Mouse (Mus musculus): ENCODE measurements around the gene Ncln. TPM values are rescaled to one million over a fixed set of nuclear protein-coding genes. Genes with fewer than 3 reads are reported as not detected.

The Ncln gene
- polyA plus RNA-seq, 1 experiment from 2014 or later = 64.7 TPM

DNA sequence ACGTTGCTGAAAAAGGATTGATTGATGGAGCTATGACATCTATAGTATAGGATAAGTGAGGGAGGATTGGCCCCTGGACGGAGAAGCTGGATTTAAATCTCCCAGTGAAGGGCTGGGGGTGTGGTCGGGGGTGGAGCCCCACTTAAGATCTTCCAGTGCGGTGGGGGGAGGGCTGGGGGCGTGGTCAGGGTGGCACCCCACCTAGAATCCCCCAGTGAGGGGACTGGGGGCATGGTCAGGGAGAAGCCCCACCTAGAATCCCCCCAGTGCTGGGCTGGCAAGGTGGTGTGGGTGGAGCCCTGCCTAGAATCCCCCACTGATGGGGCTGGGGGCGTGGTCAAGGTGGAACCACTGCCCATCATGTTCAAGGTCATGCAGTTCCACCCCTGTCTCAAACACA lies 10.9 kb upstream of the Ncln start:
- no peak overlapping the region for H3K4me2 ChIP-seq (ENCODE audit: low read depth, low read length)
- no peak for DNase-seq (ENCODE audit: low spot score)
- H3K9me3 ChIP-seq (ENCODE audit: control insufficient read depth, low read length) = no peaks in the 10 kb centered on the region
- H3K4me3 ChIP-seq (ENCODE audit: low read depth, low read length) = no peak overlapping the region
- WGBS = 34% methylated on average over 6 of the region's 6 CpGs
- ATAC-seq (ENCODE audit: low read depth) = no peak
- H3K4me1 ChIP-seq (ENCODE audit: control insufficient read depth, insufficient read depth, low read length) = no peaks in the 10 kb centered on the region
- no peak overlapping the region for H3K9ac ChIP-seq (ENCODE audit: low read depth, low read length)
- no peaks in the 10 kb centered on the region for H3K36me3 ChIP-seq (ENCODE audit: control insufficient read depth, insufficient read depth, low read length)
- H3K27me3 ChIP-seq (replicated peaks; ENCODE audit: control insufficient read depth, insufficient read depth, low read length) = no peaks in the 10 kb centered on the region
- no peak overlapping the region for H3K27ac ChIP-seq (replicated peaks; ENCODE audit: low read depth, low read length)

DNA sequence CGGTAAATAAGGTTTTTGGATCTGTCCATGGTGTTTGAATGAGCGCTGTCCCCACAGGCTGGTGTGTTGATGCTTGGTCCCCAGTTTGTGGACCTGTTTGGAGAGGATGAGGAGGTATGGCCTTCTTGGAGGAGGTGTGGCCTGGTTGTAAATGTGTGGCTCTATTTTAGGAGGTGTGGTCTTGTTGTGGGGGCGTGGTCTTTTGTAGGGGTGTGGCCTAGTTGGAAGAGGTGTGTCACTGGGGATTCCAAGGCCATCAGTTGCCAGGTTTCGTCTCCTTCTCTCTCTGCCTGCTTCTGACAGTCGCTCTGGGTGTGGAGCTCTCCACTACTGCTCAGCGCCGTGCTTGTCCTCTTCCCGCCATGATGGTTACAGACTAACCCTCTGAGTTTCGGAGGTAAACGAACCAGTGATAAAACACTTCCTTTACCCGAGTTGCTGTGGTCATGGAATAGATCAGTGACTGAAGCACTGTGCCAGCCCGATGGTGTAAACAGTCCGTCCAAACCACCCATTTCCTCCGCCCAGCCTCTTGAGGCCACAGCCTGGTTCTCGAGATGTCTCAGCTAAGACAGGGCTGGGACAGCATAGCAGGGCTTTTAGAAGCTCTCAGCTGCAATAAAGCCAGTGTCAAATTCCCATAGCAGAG lies 8.9 kb upstream of the Ncln start:
- 73% methylated on average over 13 of the region's 15 CpGs for WGBS

DNA sequence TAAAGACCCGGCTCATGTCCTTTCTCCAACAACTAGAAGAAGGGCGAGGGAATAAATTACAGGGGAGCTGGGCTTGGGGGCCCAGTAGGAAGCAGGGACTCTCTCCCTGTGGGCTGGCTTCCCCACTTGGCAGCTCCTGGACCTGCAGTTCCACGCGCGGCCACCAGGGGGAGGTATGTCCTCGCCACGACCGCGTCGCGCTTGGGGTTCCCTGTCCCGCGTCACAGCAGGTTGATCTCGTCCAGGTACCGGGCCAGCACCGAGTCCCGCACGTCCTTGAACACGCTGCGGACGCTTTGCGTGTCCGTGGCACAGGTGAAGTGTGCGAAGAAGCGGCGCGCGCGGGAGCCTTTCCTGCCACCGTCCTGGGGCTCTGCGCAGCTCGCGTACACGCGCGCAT lies 6.5 kb upstream of the Ncln start:
- DNase-seq (ENCODE audit: low spot score) = peak; percentile 63
- no peaks in the 10 kb centered on the region for H3K9me3 ChIP-seq (ENCODE audit: control insufficient read depth, low read length)
- H3K27ac ChIP-seq (replicated peaks; ENCODE audit: low read depth, low read length) = no peak overlapping the region
- peak overlapping the region; percentile 49; the same call in 1 of the 2 replicates for H3K9ac ChIP-seq (ENCODE audit: low read depth, low read length)
- no peaks in the 10 kb centered on the region for H3K27me3 ChIP-seq (replicated peaks; ENCODE audit: control insufficient read depth, insufficient read depth, low read length)
- no peaks in the 10 kb centered on the region for H3K4me1 ChIP-seq (ENCODE audit: control insufficient read depth, insufficient read depth, low read length)
- ATAC-seq (ENCODE audit: low read depth) = peak; percentile 34
- H3K4me2 ChIP-seq (ENCODE audit: low read depth, low read length) = peak overlapping the region; percentile 59
- H3K4me3 ChIP-seq (ENCODE audit: low read depth, low read length) = peak overlapping the region; percentile 35
- 15% methylated on average over 27 of the region's 36 CpGs for WGBS
- H3K36me3 ChIP-seq (ENCODE audit: control insufficient read depth, insufficient read depth, low read length) = no peaks in the 10 kb centered on the region

More for the DNA sequence above, 8.9 kb upstream of the Ncln start:
- H3K4me1 ChIP-seq (ENCODE audit: control insufficient read depth, insufficient read depth, low read length) = no peaks in the 10 kb centered on the region
- no peak overlapping the region for H3K9ac ChIP-seq (ENCODE audit: low read depth, low read length)
- DNase-seq (ENCODE audit: low spot score) (no peak), ATAC-seq (ENCODE audit: low read depth) (no peak)
- no peaks in the 10 kb centered on the region for H3K27me3 ChIP-seq (replicated peaks; ENCODE audit: control insufficient read depth, insufficient read depth, low read length)
- H3K9me3 ChIP-seq (ENCODE audit: control insufficient read depth, low read length) = no peaks in the 10 kb centered on the region
- H3K27ac ChIP-seq (replicated peaks; ENCODE audit: low read depth, low read length) = no peak overlapping the region
- no peaks in the 10 kb centered on the region for H3K36me3 ChIP-seq (ENCODE audit: control insufficient read depth, insufficient read depth, low read length)
- H3K4me3 ChIP-seq (ENCODE audit: low read depth, low read length) = no peak overlapping the region
- no peak overlapping the region for H3K4me2 ChIP-seq (ENCODE audit: low read depth, low read length)

DNA sequence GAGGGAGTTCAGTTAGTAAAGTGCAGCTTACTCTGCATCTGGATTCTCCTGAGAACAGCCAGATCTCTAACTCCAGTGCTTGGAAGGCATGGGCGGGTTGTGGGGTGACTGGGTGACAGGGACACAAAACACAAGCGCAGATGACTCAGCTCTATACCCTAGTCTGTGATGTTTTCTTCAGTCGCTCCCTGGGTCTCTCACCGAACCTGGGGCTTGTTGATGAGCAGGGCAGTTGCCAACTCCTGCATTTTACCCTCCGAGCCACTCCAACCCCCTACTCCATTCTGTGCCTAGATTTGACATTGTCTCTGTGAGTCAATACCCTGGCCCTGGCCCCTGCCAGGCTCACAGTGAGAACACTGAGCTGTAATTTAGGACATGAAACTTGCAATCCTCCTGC lies 5.7 kb upstream of the Ncln start:
- 82% methylated on average over 5 of the region's 5 CpGs for WGBS
- H3K4me3 ChIP-seq (ENCODE audit: low read depth, low read length) = no peak overlapping the region
- H3K4me2 ChIP-seq (ENCODE audit: low read depth, low read length) = no peak overlapping the region
- H3K9me3 ChIP-seq (ENCODE audit: control insufficient read depth, low read length) = no peaks in the 10 kb centered on the region
- H3K27ac ChIP-seq (replicated peaks; ENCODE audit: low read depth, low read length) = no peak overlapping the region
- no peaks in the 10 kb centered on the region for H3K36me3 ChIP-seq (ENCODE audit: control insufficient read depth, insufficient read depth, low read length)
- ATAC-seq (ENCODE audit: low read depth) (no peak), DNase-seq (ENCODE audit: low spot score) (no peak)
- no peaks in the 10 kb centered on the region for H3K4me1 ChIP-seq (ENCODE audit: control insufficient read depth, insufficient read depth, low read length)
- H3K9ac ChIP-seq (ENCODE audit: low read depth, low read length) = no peak overlapping the region
- H3K27me3 ChIP-seq (replicated peaks; ENCODE audit: control insufficient read depth, insufficient read depth, low read length) = no peaks in the 10 kb centered on the region

DNA sequence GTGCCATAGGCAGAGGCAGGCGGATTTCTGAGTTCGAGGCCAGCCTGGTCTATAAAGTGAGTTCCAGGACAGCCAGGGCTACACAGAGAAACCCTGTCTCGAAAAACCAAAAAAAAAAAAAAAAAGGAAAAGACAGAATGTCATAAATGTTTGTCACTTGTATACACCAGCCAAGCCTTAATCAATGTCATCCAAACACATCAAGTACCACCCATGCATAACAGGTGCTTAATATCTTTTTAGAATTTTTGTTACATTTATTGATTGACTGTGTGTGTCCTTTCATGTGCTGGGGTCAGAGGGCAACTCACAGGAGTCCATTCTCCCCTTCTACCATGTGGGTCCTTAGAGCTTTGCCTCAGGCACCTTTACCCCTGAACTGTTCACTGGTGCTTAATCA lies 3.8 kb upstream of the Ncln start, which contains the start of gene S1pr4:
Gene S1pr4 (minus strand): TSS at position 101 of the 400 bp plus-strand sequence.
- H3K27ac ChIP-seq (replicated peaks; ENCODE audit: low read depth, low read length) = no peak within 1 kb of the TSS
- 94% methylated on average over 2 of the region's 3 CpGs for WGBS
- peaks cover 3% of the 10 kb centered on the region for H3K4me1 ChIP-seq (ENCODE audit: control insufficient read depth, insufficient read depth, low read length)
- no peaks in the 10 kb centered on the region for H3K36me3 ChIP-seq (ENCODE audit: control insufficient read depth, insufficient read depth, low read length)
- H3K4me2 ChIP-seq (ENCODE audit: low read depth, low read length) = no peak within 1 kb of the TSS
- ATAC-seq (ENCODE audit: low read depth) (no peak), DNase-seq (ENCODE audit: low spot score) (no peak)
- peak within 1 kb of the TSS; percentile 25; the same call in 1 of the 2 replicates for H3K9ac ChIP-seq (ENCODE audit: low read depth, low read length)
- H3K27me3 ChIP-seq (replicated peaks; ENCODE audit: control insufficient read depth, insufficient read depth, low read length) = no peaks in the 10 kb centered on the region
- H3K4me3 ChIP-seq (ENCODE audit: low read depth, low read length) = no peak within 1 kb of the TSS
- no peaks in the 10 kb centered on the region for H3K9me3 ChIP-seq (ENCODE audit: control insufficient read depth, low read length)

DNA sequence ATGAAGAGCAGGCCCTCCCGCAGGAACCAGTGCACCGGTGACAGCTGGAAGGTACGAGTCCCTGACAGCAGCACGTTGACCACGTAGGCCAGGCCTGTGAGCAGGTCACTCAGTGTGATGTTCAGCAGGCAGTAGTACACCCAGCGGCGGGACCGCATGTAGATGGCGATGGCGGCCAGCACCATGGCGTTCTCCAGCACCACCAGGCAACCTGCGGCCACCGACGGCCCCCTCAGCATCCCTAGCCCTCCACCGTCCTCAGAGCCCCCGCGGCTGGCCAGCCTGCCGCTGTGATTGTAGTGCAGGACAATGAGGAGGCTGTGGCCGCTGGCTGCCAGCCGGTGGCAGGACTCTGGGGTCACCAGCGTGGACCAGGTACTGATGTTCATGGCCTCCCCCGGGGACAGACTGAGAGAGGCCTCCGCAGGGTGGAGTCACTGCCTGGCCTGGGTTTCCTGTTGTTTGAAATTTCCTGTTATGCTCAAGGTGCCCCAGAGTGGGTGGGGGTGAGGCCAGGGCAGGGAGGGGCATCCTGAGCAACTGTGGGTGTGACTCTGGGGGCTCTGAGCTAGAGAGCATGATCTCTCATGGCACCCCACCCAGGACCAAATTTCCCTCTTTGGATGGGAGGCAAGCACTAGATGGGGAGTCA lies 3.2 kb upstream of the Ncln start:
- 74% methylated on average over 9 of the region's 23 CpGs for WGBS
- H3K4me1 ChIP-seq (ENCODE audit: control insufficient read depth, insufficient read depth, low read length) = peaks cover 10% of the 10 kb centered on the region
- H3K9ac ChIP-seq (ENCODE audit: low read depth, low read length) = peak overlapping the region; percentile 25; the same call in 1 of the 2 replicates
- no peaks in the 10 kb centered on the region for H3K27me3 ChIP-seq (replicated peaks; ENCODE audit: control insufficient read depth, insufficient read depth, low read length)
- H3K4me3 ChIP-seq (ENCODE audit: low read depth, low read length) = no peak overlapping the region
- H3K27ac ChIP-seq (replicated peaks; ENCODE audit: low read depth, low read length) = no peak overlapping the region
- DNase-seq (ENCODE audit: low spot score) (no peak), ATAC-seq (ENCODE audit: low read depth) (no peak)
- H3K36me3 ChIP-seq (ENCODE audit: control insufficient read depth, insufficient read depth, low read length) = no peaks in the 10 kb centered on the region
- H3K4me2 ChIP-seq (ENCODE audit: low read depth, low read length) = no peak overlapping the region
- no peaks in the 10 kb centered on the region for H3K9me3 ChIP-seq (ENCODE audit: control insufficient read depth, low read length)

DNA sequence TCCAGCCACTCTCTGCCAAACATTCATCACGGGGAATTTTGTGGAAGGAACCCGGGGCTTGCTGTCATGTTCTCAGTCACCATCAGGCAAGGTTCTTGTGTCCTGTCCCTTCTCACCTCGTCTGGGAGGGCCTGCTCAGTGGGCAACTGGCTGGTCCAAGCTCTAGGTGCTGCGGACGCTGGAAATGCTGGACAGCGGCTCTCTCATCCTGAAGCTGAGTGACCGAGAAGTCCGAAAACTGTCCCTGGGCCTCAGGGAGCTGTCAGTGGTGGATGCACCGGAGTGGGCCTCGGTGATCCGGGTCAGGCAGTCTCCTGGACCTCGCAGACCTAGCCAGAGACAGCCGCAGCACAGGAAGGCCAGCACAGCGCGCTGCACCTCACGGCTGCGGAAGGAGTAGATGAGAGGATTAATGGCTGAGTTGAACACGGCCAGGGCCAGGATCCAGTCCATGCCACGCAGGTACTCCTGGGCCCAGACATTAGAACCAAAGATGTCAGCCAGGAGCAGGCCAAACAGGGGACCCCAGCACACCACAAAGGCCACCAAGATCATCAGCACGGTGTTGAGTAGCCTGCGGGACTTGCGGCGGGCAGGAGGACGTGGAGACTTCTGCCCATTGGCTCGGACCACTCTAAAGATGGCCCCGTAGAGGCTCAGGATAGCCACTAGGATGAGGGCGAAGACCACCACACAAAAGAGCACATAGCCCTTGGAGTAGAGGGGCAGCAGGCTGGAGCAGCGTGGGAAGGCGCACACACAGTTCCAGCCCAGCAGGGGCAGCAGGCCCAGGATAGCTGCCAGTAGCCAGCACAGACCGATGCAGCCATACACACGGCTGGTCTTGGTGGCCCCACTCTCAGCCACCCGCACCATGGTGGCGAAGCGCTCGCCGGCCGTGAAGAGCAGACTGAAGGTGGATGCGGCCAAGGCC lies 2.4 kb upstream of the Ncln start:
- Histone ChIP-seq H3K4me3 (ENCODE audit: low read depth, low read length) (no peak overlapping the region), H3K27ac (replicated peaks; ENCODE audit: low read depth, low read length) (no peak overlapping the region), H3K9me3 (ENCODE audit: control insufficient read depth, low read length) (no peaks in the 10 kb centered on the region), H3K36me3 (ENCODE audit: control insufficient read depth, insufficient read depth, low read length) (no peaks in the 10 kb centered on the region), H3K4me2 (ENCODE audit: low read depth, low read length) (no peak overlapping the region), H3K4me1 (ENCODE audit: control insufficient read depth, insufficient read depth, low read length) (peaks cover 10% of the 10 kb centered on the region), H3K27me3 (replicated peaks; ENCODE audit: control insufficient read depth, insufficient read depth, low read length) (no peaks in the 10 kb centered on the region), H3K9ac (ENCODE audit: low read depth, low read length) (0 out of 2 replicates have a peak overlapping the region, but pooled peaks have one; percentile 25)
- 80% methylated on average over 29 of the region's 38 CpGs for WGBS
- ATAC-seq (ENCODE audit: low read depth) = no peak
- no peak for DNase-seq (ENCODE audit: low spot score)

DNA sequence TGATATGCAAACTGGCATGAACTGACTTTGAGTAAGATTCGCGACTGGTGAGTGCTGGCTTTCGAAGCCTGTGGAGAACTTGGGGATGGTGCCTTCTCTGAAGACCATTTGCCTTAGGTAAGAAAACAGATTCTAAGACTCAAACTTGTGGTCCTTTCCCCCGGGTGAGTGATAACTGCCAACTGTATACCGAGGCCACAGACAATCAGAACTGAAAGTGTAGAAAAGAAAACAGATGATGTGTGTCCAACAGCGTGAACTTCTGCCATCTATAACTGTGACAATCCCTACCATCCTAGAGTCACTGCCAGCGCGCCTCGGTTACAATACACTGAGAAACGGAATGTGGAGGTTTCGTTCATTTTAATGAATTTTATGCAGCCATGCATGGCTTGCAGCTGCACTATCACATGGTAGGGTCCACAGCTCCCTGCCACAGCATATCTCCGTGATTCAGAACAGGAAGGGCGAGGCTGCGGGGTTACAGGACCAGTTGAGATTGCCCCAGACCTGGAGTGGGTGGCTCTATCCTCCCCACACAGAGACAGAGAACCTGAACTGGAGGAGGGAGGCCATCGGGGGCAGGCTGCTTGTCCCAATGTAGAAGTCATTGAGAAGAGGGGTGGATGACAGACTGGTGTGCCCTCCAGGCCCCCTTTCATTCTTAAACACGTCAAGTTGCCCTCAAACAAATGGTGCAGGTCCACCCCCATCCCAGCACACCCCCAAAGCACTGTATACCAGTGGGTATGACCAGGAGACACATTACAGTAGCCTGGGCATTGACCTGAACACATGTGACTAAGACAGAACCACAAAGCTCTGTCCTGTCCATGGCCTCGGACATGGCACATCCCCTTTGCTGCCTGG lies 1.4 kb upstream of the Ncln start:
- WGBS = 89% methylated on average over 16 of the region's 17 CpGs
- no peak overlapping the region for H3K9ac ChIP-seq (ENCODE audit: low read depth, low read length)
- H3K4me2 ChIP-seq (ENCODE audit: low read depth, low read length) = 0 out of 2 replicates have a peak overlapping the region, but pooled peaks have one; percentile 54
- H3K27ac ChIP-seq (replicated peaks; ENCODE audit: low read depth, low read length) = no peak overlapping the region
- peaks cover 9% of the 10 kb centered on the region for H3K36me3 ChIP-seq (ENCODE audit: control insufficient read depth, insufficient read depth, low read length)
- no peaks in the 10 kb centered on the region for H3K9me3 ChIP-seq (ENCODE audit: control insufficient read depth, low read length)
- no peaks in the 10 kb centered on the region for H3K27me3 ChIP-seq (replicated peaks; ENCODE audit: control insufficient read depth, insufficient read depth, low read length)
- peaks cover 10% of the 10 kb centered on the region for H3K4me1 ChIP-seq (ENCODE audit: control insufficient read depth, insufficient read depth, low read length)
- no peak for DNase-seq (ENCODE audit: low spot score)
- no peak for ATAC-seq (ENCODE audit: low read depth)
- peak overlapping the region; percentile 80; the same call in 1 of the 2 replicates for H3K4me3 ChIP-seq (ENCODE audit: low read depth, low read length)

Measured in embryonic facial prominence, embryonic 14.5 days (tissue).